Mouse (Mus musculus) bone marrow, adult 2 months (tissue): ENCODE results near the gene Dspp.

Source experiments
- CTCF ChIP-seq: fragments of 200-500 bp; IDR thresholded peaks from 2 replicates; pipeline ENCODE4 v1.5.1; 2011; ENCODE audit warnings: low read length, control low read depth; ENCODE audit not compliant: control insufficient read depth, insufficient read depth
- POLR2A ChIP-seq: fragments of 200-500 bp; IDR thresholded peaks from 2 replicates; pipeline ENCODE4 v1.6.1; 2011; ENCODE audit warnings: low read depth, mild to moderate bottlenecking, control low read depth, low read length, borderline replicate concordance; ENCODE audit not compliant: control insufficient read depth

- TF ChIP-seq CTCF (no peak), POLR2A (no peak)
Measured at GRCm38 (mm10) chr5:104128281-104129031, 42.1 kb upstream of the Dspp start.
